Mouse (Mus musculus) frontal cortex, postnatal 14 days (tissue): ENCODE results near the gene Ankle2.
A peak's percentile ranks its signal among the peaks of the same experiment; 100 is the strongest.

Experiments
- DNase-seq, 2 experiments: peaks; one replicate each; pipeline ENCODE4 v3.0.0; 2022; ENCODE audit warnings: low spot score in 2 of 2

The Ankle2 gene

GRCm38 (mm10) chr5:110284536-110284935 lies 53.7 kb downstream of the Ankle2 start:
- DNase-seq = no peak

GRCm38 (mm10) chr5:110285156-110285555 lies 54.4 kb downstream of the Ankle2 start:
- DNase-seq = no peak

- peak; percentile 66 to 79 for DNase-seq
Measured at GRCm38 (mm10) chr5:110285770-110286445, 55.1 kb downstream of the Ankle2 start, which contains the start of the genes Pxmp2 and Pole. Gene Pxmp2 (minus strand): TSS chr5:110286186. Gene Pole (plus strand): TSS chr5:110286306.

GRCm38 (mm10) chr5:110286446-110287083 lies 55.8 kb downstream of the Ankle2 start:
- DNase-seq = no peak

- no peak for DNase-seq
Measured at GRCm38 (mm10) chr5:110287084-110287475, 56.3 kb downstream of the Ankle2 start.

GRCm38 (mm10) chr5:110291649-110292048 lies 60.8 kb downstream of the Ankle2 start:
- no peak for DNase-seq

- DNase-seq = no peak
Measured at GRCm38 (mm10) chr5:110296637-110297036, 65.8 kb downstream of the Ankle2 start.

GRCm38 (mm10) chr5:110300591-110300990 lies 69.8 kb downstream of the Ankle2 start:
- DNase-seq = no peak
